Mouse (Mus musculus) forebrain, embryonic 11.5 days (tissue): Measurements from ENCODE around the gene Osbpl11. TPM values are rescaled to one million over a fixed set of nuclear protein-coding genes. Genes with fewer than 3 reads are reported as not detected.

Experiments
- ATAC-seq: fragments of 200-750 bp; cut with Nextera tagmentation; replicated peaks from 2 replicates; pipeline ENCODE4 v1.8.0; 2017; ENCODE audit warnings: moderate TSS enrichment; ENCODE audit not compliant: low FRiP score
- DNase-seq: peaks from one replicate; pipeline ENCODE4 v3.0.0-alpha.2; 2017; ENCODE audit warnings: low spot score
- H3K27ac ChIP-seq: fragments of 300-500 bp; sonication (generic); 2 replicates; pipeline ENCODE4 v1.5.1; 2014; ENCODE audit warnings: low read depth, low read length
- H3K27me3 ChIP-seq: fragments of 300-500 bp; sonication (generic); 2 replicates; pipeline ENCODE4 v1.6.1; 2014; ENCODE audit warnings: mild to moderate bottlenecking, low read length, mixed read lengths; ENCODE audit not compliant: control insufficient read depth, insufficient read depth
- H3K36me3 ChIP-seq: fragments of 300-500 bp; sonication (generic); 2 replicates; pipeline ENCODE4 v1.6.1; 2014; ENCODE audit warnings: mild to moderate bottlenecking, low read length, moderate library complexity, mixed read lengths; ENCODE audit not compliant: control insufficient read depth, insufficient read depth
- H3K4me1 ChIP-seq: fragments of 300-500 bp; sonication (generic); replicated peaks from 2 replicates; pipeline ENCODE4 v1.6.1; 2014; ENCODE audit warnings: low read length, mixed read lengths; ENCODE audit not compliant: control insufficient read depth, insufficient read depth
- H3K4me2 ChIP-seq: fragments of 300-500 bp; sonication (generic); 2 replicates; pipeline ENCODE4 v1.6.1; 2014; ENCODE audit warnings: low read depth, mild to moderate bottlenecking, low read length, moderate library complexity, mixed read lengths; ENCODE audit not compliant: severe bottlenecking
- H3K4me3 ChIP-seq: fragments of 300-500 bp; sonication (generic); 2 replicates; pipeline ENCODE4 v1.5.1; 2014; ENCODE audit warnings: low read depth, low read length
- H3K9ac ChIP-seq: fragments of 300-500 bp; sonication (generic); 2 replicates; pipeline ENCODE4 v1.6.1; 2014; ENCODE audit warnings: low read length
- H3K9me3 ChIP-seq: fragments of 300-500 bp; sonication (generic); 2 replicates; pipeline ENCODE4 v1.6.1; 2016; ENCODE audit warnings: low read length, mixed read lengths; ENCODE audit not compliant: control insufficient read depth
- WGBS: fragments of 180-500 bp; shearing (Covaris S2); extraction: QIAGEN DNeasy Blood & Tissue Kit; methylation state at CpG from one replicate; pipeline ENCODE4 v1.1.7; 2014; 5-methylcytosine and 5-hydroxymethylcytosine counted together
- polyA plus RNA-seq: library from polyadenylated mRNA; unstranded; fragments of >200 nt; fragmentation: Nextera tagmentation; extraction: Ambion mirVana; gene quantifications from 2 replicates; pipeline ENCODE4 v1.2.1, GENCODE M21; 2014

Osbpl11 gene
- polyA plus RNA-seq, 1 experiment from 2014 or later = 26.2 TPM

GRCm38 (mm10) chr16:33251194-33252051, 66.6 kb downstream of the Osbpl11 start, which contains the start of gene Snx4:
Gene Snx4, plus strand, starts transcription at chr16:33251442.
- Histone ChIP-seq H3K9ac (peak within 1 kb of the TSS; percentile 87), H3K4me1 (no peaks in the 10 kb centered on the region), H3K27me3 (no peaks in the 10 kb centered on the region), H3K36me3 (no peaks in the 10 kb centered on the region), H3K4me3 (peak within 1 kb of the TSS; percentile 99), H3K9me3 (no peaks in the 10 kb centered on the region), H3K27ac (peak within 1 kb of the TSS; percentile 53; the same call in 1 of the 2 replicates), H3K4me2 (peak within 1 kb of the TSS; percentile 71)
- ATAC-seq = peak; percentile 92
- under 1% methylated on average over 64 of the region's 72 CpGs for WGBS
- peak; percentile 97 for DNase-seq

- Histone ChIP-seq H3K27ac (no peak overlapping the region), H3K4me2 (no peak overlapping the region), H3K9me3 (no peaks in the 10 kb centered on the region), H3K4me3 (no peak overlapping the region), H3K9ac (no peak overlapping the region), H3K27me3 (no peaks in the 10 kb centered on the region), H3K4me1 (no peaks in the 10 kb centered on the region), H3K36me3 (no peaks in the 10 kb centered on the region)
- no peak for ATAC-seq
- 88% methylated on average over 7 of the region's 7 CpGs for WGBS
- no peak for DNase-seq
Measured at GRCm38 (mm10) chr16:33255601-33256000, 70.7 kb downstream of the Osbpl11 start.

GRCm38 (mm10) chr16:33258530-33258929, 73.7 kb downstream of the Osbpl11 start:
- ATAC-seq = no peak
- H3K4me2 ChIP-seq = no peak overlapping the region
- H3K4me3 ChIP-seq = no peak overlapping the region
- no peak overlapping the region for H3K27ac ChIP-seq
- no peaks in the 10 kb centered on the region for H3K9me3 ChIP-seq
- H3K36me3 ChIP-seq = no peaks in the 10 kb centered on the region
- no peak overlapping the region for H3K9ac ChIP-seq
- WGBS = 89% methylated on average over 2 of the region's 2 CpGs
- no peaks in the 10 kb centered on the region for H3K27me3 ChIP-seq
- DNase-seq = no peak
- no peaks in the 10 kb centered on the region for H3K4me1 ChIP-seq

GRCm38 (mm10) chr16:33259824-33260223, 75.0 kb downstream of the Osbpl11 start:
- 90% methylated on average over 3 of the region's 3 CpGs for whole genome bisulfite sequencing
- H3K9ac ChIP-seq = no peak overlapping the region

GRCm38 (mm10) chr16:33260825-33261224, 76.0 kb downstream of the Osbpl11 start:
- DNase-seq = no peak
- WGBS = 91% methylated on average over 8 of the region's 8 CpGs
- H3K9me3 ChIP-seq = no peaks in the 10 kb centered on the region
- peaks cover 3% of the 10 kb centered on the region; the same call in 1 of the 2 replicates for H3K36me3 ChIP-seq
- no peaks in the 10 kb centered on the region for H3K27me3 ChIP-seq
- no peak for ATAC-seq
- no peak overlapping the region for H3K9ac ChIP-seq
- H3K4me1 ChIP-seq = no peaks in the 10 kb centered on the region
- no peak overlapping the region for H3K4me3 ChIP-seq
- no peak overlapping the region for H3K27ac ChIP-seq
- no peak overlapping the region for H3K4me2 ChIP-seq

More at GRCm38 (mm10) chr16:33259824-33260223, 75.0 kb downstream of the Osbpl11 start:
- no peaks in the 10 kb centered on the region for H3K4me1 ChIP-seq
- no peak for ATAC-seq
- H3K36me3 ChIP-seq = no peaks in the 10 kb centered on the region; the same call in 1 of the 2 replicates
- no peaks in the 10 kb centered on the region for H3K27me3 ChIP-seq
- DNase-seq = no peak
- H3K4me3 ChIP-seq = no peak overlapping the region
- H3K9me3 ChIP-seq = no peaks in the 10 kb centered on the region
- H3K4me2 ChIP-seq = no peak overlapping the region
- H3K27ac ChIP-seq = no peak overlapping the region

GRCm38 (mm10) chr16:33261584-33262061, 76.8 kb downstream of the Osbpl11 start:
- Histone ChIP-seq H3K9me3 (no peaks in the 10 kb centered on the region), H3K9ac (no peak overlapping the region), H3K4me2 (no peak overlapping the region), H3K4me1 (no peaks in the 10 kb centered on the region), H3K36me3 (peaks cover 3% of the 10 kb centered on the region; the same call in 1 of the 2 replicates), H3K27me3 (no peaks in the 10 kb centered on the region), H3K4me3 (no peak overlapping the region), H3K27ac (no peak overlapping the region)
- WGBS = 85% methylated on average over 2 of the region's 2 CpGs
- ATAC-seq = no peak
- DNase-seq = no peak

GRCm38 (mm10) chr16:33262096-33262495, 77.2 kb downstream of the Osbpl11 start:
- Histone ChIP-seq H3K27me3 (no peaks in the 10 kb centered on the region), H3K36me3 (peaks cover 3% of the 10 kb centered on the region; the same call in 1 of the 2 replicates), H3K4me1 (no peaks in the 10 kb centered on the region), H3K4me2 (no peak overlapping the region), H3K9ac (no peak overlapping the region), H3K27ac (no peak overlapping the region), H3K4me3 (no peak overlapping the region), H3K9me3 (no peaks in the 10 kb centered on the region)
- whole genome bisulfite sequencing = 100% methylated on average over 1 of the region's 1 CpGs
- no peak for DNase-seq
- no peak for ATAC-seq

- Histone ChIP-seq H3K4me1 (no peaks in the 10 kb centered on the region), H3K9me3 (no peaks in the 10 kb centered on the region), H3K27ac (no peak overlapping the region), H3K4me3 (no peak overlapping the region), H3K4me2 (no peak overlapping the region), H3K27me3 (no peaks in the 10 kb centered on the region), H3K36me3 (peaks cover 7% of the 10 kb centered on the region; the same call in 1 of the 2 replicates), H3K9ac (no peak overlapping the region)
- 93% methylated on average over 9 of the region's 9 CpGs for WGBS
- ATAC-seq (no peak), DNase-seq (no peak)
Measured at GRCm38 (mm10) chr16:33267616-33268253, 82.9 kb downstream of the Osbpl11 start.
